Mouse (Mus musculus) bone marrow macrophage, adult 2 months (primary cell): ENCODE results near the gene Tsc22d1.

Experiments
- CTCF ChIP-seq: IDR thresholded peaks from 2 replicates; pipeline ENCODE4 v1.5.1; 2012; ENCODE audit warnings: low read depth, mild to moderate bottlenecking, low read length, moderate library complexity
- POLR2A ChIP-seq: IDR thresholded peaks from 2 replicates; pipeline ENCODE4 v1.6.1; 2012; ENCODE audit warnings: mild to moderate bottlenecking, low read depth, low read length, borderline replicate concordance

GRCm38 (mm10) chr14:76417346-76417745, 2.6 kb downstream of the Tsc22d1 start:
- TF ChIP-seq CTCF (no peak), POLR2A (no peak)
